Mouse (Mus musculus): ENCODE data around the gene Cacna1c. TPM values are rescaled to one million over a fixed set of nuclear protein-coding genes. Genes with fewer than 3 reads are reported as not detected.

Gene Cacna1c
- polyA plus RNA-seq, 1 experiment from 2014 or later: 3.2 TPM

- DNase-seq (ENCODE audit: low spot score) (no peak), ATAC-seq (no peak)
- H3K4me2 ChIP-seq (ENCODE audit: low read length): no peak overlapping the region
- no peaks in the 10 kb centered on the region for H3K9me3 ChIP-seq (replicated peaks; ENCODE audit: control insufficient read depth, low read length)
- H3K36me3 ChIP-seq (ENCODE audit: control insufficient read depth, insufficient read depth, low read length): peaks cover 34% of the 10 kb centered on the region
- H3K4me1 ChIP-seq (ENCODE audit: control insufficient read depth, insufficient read depth, low read length): no peaks in the 10 kb centered on the region
- WGBS: 25% methylated on average over 3 of the region's 3 CpGs
- no peak overlapping the region for H3K27ac ChIP-seq (ENCODE audit: low read depth, low read length)
- no peak overlapping the region for H3K4me3 ChIP-seq (ENCODE audit: low read depth, low read length)
- no peak overlapping the region for H3K9ac ChIP-seq (ENCODE audit: low read length)
- H3K27me3 ChIP-seq (replicated peaks; ENCODE audit: control insufficient read depth, insufficient read depth, low read length): no peaks in the 10 kb centered on the region
These were observed 12.4 kb downstream of the Cacna1c start for GRCm38 (mm10) chr6:119183781-119184180.

- Histone ChIP-seq H3K27me3 (replicated peaks; ENCODE audit: control insufficient read depth, insufficient read depth, low read length) (no peaks in the 10 kb centered on the region), H3K27ac (ENCODE audit: low read depth, low read length) (no peak overlapping the region), H3K4me1 (ENCODE audit: control insufficient read depth, insufficient read depth, low read length) (no peaks in the 10 kb centered on the region), H3K4me3 (ENCODE audit: low read depth, low read length) (no peak overlapping the region), H3K4me2 (ENCODE audit: low read length) (no peak overlapping the region), H3K9me3 (replicated peaks; ENCODE audit: control insufficient read depth, low read length) (no peaks in the 10 kb centered on the region), H3K36me3 (ENCODE audit: control insufficient read depth, insufficient read depth, low read length) (peaks cover 31% of the 10 kb centered on the region), H3K9ac (ENCODE audit: low read length) (no peak overlapping the region)
- DNase-seq (ENCODE audit: low spot score): no peak
- ATAC-seq: no peak
- WGBS: 90% methylated on average over 9 of the region's 9 CpGs
These were observed 14.0 kb downstream of the Cacna1c start for GRCm38 (mm10) chr6:119182211-119182610.

GRCm38 (mm10) chr6:119180188-119180587 is 16.0 kb downstream of the Cacna1c start:
- Histone ChIP-seq H3K9me3 (replicated peaks; ENCODE audit: control insufficient read depth, low read length) (no peaks in the 10 kb centered on the region), H3K4me1 (ENCODE audit: control insufficient read depth, insufficient read depth, low read length) (peaks cover 10% of the 10 kb centered on the region; the same call in 1 of the 2 replicates), H3K4me3 (ENCODE audit: low read depth, low read length) (no peak overlapping the region), H3K27me3 (replicated peaks; ENCODE audit: control insufficient read depth, insufficient read depth, low read length) (no peaks in the 10 kb centered on the region), H3K36me3 (ENCODE audit: control insufficient read depth, insufficient read depth, low read length) (peaks cover 20% of the 10 kb centered on the region), H3K9ac (ENCODE audit: low read length) (no peak overlapping the region), H3K27ac (ENCODE audit: low read depth, low read length) (no peak overlapping the region), H3K4me2 (ENCODE audit: low read length) (no peak overlapping the region)
- DNase-seq (ENCODE audit: low spot score) (no peak), ATAC-seq (no peak)
- 80% methylated on average over 2 of the region's 2 CpGs for WGBS

- no peak for DNase-seq (ENCODE audit: low spot score)
- H3K4me3 ChIP-seq (ENCODE audit: low read depth, low read length): no peak overlapping the region
- H3K27ac ChIP-seq (ENCODE audit: low read depth, low read length): no peak overlapping the region
- H3K27me3 ChIP-seq (replicated peaks; ENCODE audit: control insufficient read depth, insufficient read depth, low read length): no peaks in the 10 kb centered on the region
- H3K36me3 ChIP-seq (ENCODE audit: control insufficient read depth, insufficient read depth, low read length): peaks cover 3% of the 10 kb centered on the region; the same call in 1 of the 2 replicates
- H3K9ac ChIP-seq (ENCODE audit: low read length): no peak overlapping the region; the same call in 1 of the 2 replicates
- H3K9me3 ChIP-seq (replicated peaks; ENCODE audit: control insufficient read depth, low read length): no peaks in the 10 kb centered on the region
- no peak overlapping the region for H3K4me2 ChIP-seq (ENCODE audit: low read length)
- WGBS: 72% methylated on average over 8 of the region's 8 CpGs
- ATAC-seq: no peak
- peaks cover 13% of the 10 kb centered on the region; the same call in 1 of the 2 replicates for H3K4me1 ChIP-seq (ENCODE audit: control insufficient read depth, insufficient read depth, low read length)
These were observed 19.1 kb downstream of the Cacna1c start for GRCm38 (mm10) chr6:119177101-119177500.

- no peaks in the 10 kb centered on the region for H3K9me3 ChIP-seq (replicated peaks; ENCODE audit: control insufficient read depth, low read length)
- H3K9ac ChIP-seq (ENCODE audit: low read length): peak overlapping the region; percentile 93; the same call in 1 of the 2 replicates
- ATAC-seq: no peak
- peak overlapping the region; percentile 84 for H3K4me3 ChIP-seq (ENCODE audit: low read depth, low read length)
- peak overlapping the region; percentile 70 for H3K4me2 ChIP-seq (ENCODE audit: low read length)
- no peak overlapping the region for H3K27ac ChIP-seq (ENCODE audit: low read depth, low read length)
- no peak for DNase-seq (ENCODE audit: low spot score)
- H3K4me1 ChIP-seq (ENCODE audit: control insufficient read depth, insufficient read depth, low read length): peaks cover 13% of the 10 kb centered on the region; the same call in 1 of the 2 replicates
- H3K27me3 ChIP-seq (replicated peaks; ENCODE audit: control insufficient read depth, insufficient read depth, low read length): no peaks in the 10 kb centered on the region
- WGBS: 68% methylated on average over 7 of the region's 7 CpGs
- H3K36me3 ChIP-seq (ENCODE audit: control insufficient read depth, insufficient read depth, low read length): peaks cover 3% of the 10 kb centered on the region; the same call in 1 of the 2 replicates
These were observed 20.1 kb downstream of the Cacna1c start for GRCm38 (mm10) chr6:119176103-119176502.

- H3K4me3 ChIP-seq (ENCODE audit: low read depth, low read length): peak within 1 kb of the TSS; percentile 84
- peak within 1 kb of the TSS; percentile 93 for H3K9ac ChIP-seq (ENCODE audit: low read length)
- ATAC-seq (peak; percentile 95), DNase-seq (ENCODE audit: low spot score) (peak; percentile 97)
- H3K9me3 ChIP-seq (replicated peaks; ENCODE audit: control insufficient read depth, low read length): no peaks in the 10 kb centered on the region
- no peaks in the 10 kb centered on the region for H3K36me3 ChIP-seq (ENCODE audit: control insufficient read depth, insufficient read depth, low read length)
- H3K27ac ChIP-seq (ENCODE audit: low read depth, low read length): peak within 1 kb of the TSS; percentile 88
- peak within 1 kb of the TSS; percentile 70 for H3K4me2 ChIP-seq (ENCODE audit: low read length)
- under 1% methylated on average over 64 of the region's 65 CpGs for WGBS
- peaks cover 13% of the 10 kb centered on the region; the same call in 1 of the 2 replicates for H3K4me1 ChIP-seq (ENCODE audit: control insufficient read depth, insufficient read depth, low read length)
- no peaks in the 10 kb centered on the region for H3K27me3 ChIP-seq (replicated peaks; ENCODE audit: control insufficient read depth, insufficient read depth, low read length)
These were observed 21.0 kb downstream of the Cacna1c start, which contains the start of gene Dcp1b for GRCm38 (mm10) chr6:119175078-119175853. TSS of gene Dcp1b (plus strand) at chr6:119175253.

- WGBS: 54% methylated on average over 12 of the region's 12 CpGs
These were observed 21.7 kb downstream of the Cacna1c start for GRCm38 (mm10) chr6:119174307-119175074.

GRCm38 (mm10) chr6:119165677-119166076 is 30.5 kb downstream of the Cacna1c start:
- no peaks in the 10 kb centered on the region for H3K27me3 ChIP-seq (replicated peaks; ENCODE audit: control insufficient read depth, insufficient read depth, low read length)
- H3K9me3 ChIP-seq (replicated peaks; ENCODE audit: control insufficient read depth, low read length): no peaks in the 10 kb centered on the region
- no peaks in the 10 kb centered on the region for H3K4me1 ChIP-seq (ENCODE audit: control insufficient read depth, insufficient read depth, low read length)
- H3K4me2 ChIP-seq (ENCODE audit: low read length): no peak overlapping the region
- H3K27ac ChIP-seq (ENCODE audit: low read depth, low read length): no peak overlapping the region
- ATAC-seq (no peak), DNase-seq (ENCODE audit: low spot score) (no peak)
- H3K36me3 ChIP-seq (ENCODE audit: control insufficient read depth, insufficient read depth, low read length): no peaks in the 10 kb centered on the region
- H3K4me3 ChIP-seq (ENCODE audit: low read depth, low read length): no peak overlapping the region
- H3K9ac ChIP-seq (ENCODE audit: low read length): no peak overlapping the region

More at GRCm38 (mm10) chr6:119174307-119175074, 21.7 kb downstream of the Cacna1c start:
- H3K9ac ChIP-seq (ENCODE audit: low read length): no peak overlapping the region
- H3K27ac ChIP-seq (ENCODE audit: low read depth, low read length): peak overlapping the region; percentile 44
- H3K4me1 ChIP-seq (ENCODE audit: control insufficient read depth, insufficient read depth, low read length): peaks cover 13% of the 10 kb centered on the region; the same call in 1 of the 2 replicates
- H3K4me3 ChIP-seq (ENCODE audit: low read depth, low read length): peak overlapping the region; percentile 84
- H3K9me3 ChIP-seq (replicated peaks; ENCODE audit: control insufficient read depth, low read length): no peaks in the 10 kb centered on the region
- ATAC-seq (no peak; the same call in 1 of the 2 replicates), DNase-seq (ENCODE audit: low spot score) (no peak)
- H3K27me3 ChIP-seq (replicated peaks; ENCODE audit: control insufficient read depth, insufficient read depth, low read length): no peaks in the 10 kb centered on the region
- peak overlapping the region; percentile 70 for H3K4me2 ChIP-seq (ENCODE audit: low read length)
- H3K36me3 ChIP-seq (ENCODE audit: control insufficient read depth, insufficient read depth, low read length): no peaks in the 10 kb centered on the region

Data from forebrain, embryonic 14.5 days (tissue).